Mouse (Mus musculus) midbrain, embryonic 13.5 days (tissue): Measurements from ENCODE around the gene Pdzd11. TPM values are rescaled to one million over a fixed set of nuclear protein-coding genes. Genes with fewer than 3 reads are reported as not detected.

Experiments used
- ATAC-seq: fragments of 200-750 bp; cut with Nextera tagmentation; 2 replicates; pipeline ENCODE4 v1.8.0; 2017; ENCODE audit warnings: mild to moderate bottlenecking, moderate TSS enrichment, moderate library complexity
- H3K27ac ChIP-seq: fragments of 300-500 bp; sonication (generic); 2 replicates; pipeline ENCODE4 v1.5.1; 2015; ENCODE audit warnings: inconsistent platforms, mild to moderate bottlenecking, moderate library complexity
- H3K27me3 ChIP-seq: fragments of 300-500 bp; sonication (generic); 2 replicates; pipeline ENCODE4 v1.6.1; 2015; ENCODE audit warnings: mild to moderate bottlenecking, inconsistent platforms
- H3K36me3 ChIP-seq: fragments of 300-500 bp; sonication (generic); 2 replicates; pipeline ENCODE4 v1.6.1; 2015; ENCODE audit warnings: mild to moderate bottlenecking, inconsistent platforms
- H3K4me1 ChIP-seq: fragments of 300-500 bp; sonication (generic); replicated peaks from 2 replicates; pipeline ENCODE4 v1.6.1; 2015; ENCODE audit warnings: inconsistent platforms
- H3K4me2 ChIP-seq: fragments of 300-500 bp; sonication (generic); replicated peaks from 2 replicates; pipeline ENCODE4 v1.6.1; 2015; ENCODE audit warnings: moderate library complexity, mild to moderate bottlenecking, inconsistent platforms
- H3K4me3 ChIP-seq: fragments of 300-500 bp; sonication (generic); replicated peaks from 2 replicates; pipeline ENCODE4 v1.5.1; 2015; ENCODE audit warnings: mild to moderate bottlenecking, inconsistent platforms
- H3K9ac ChIP-seq: fragments of 300-500 bp; sonication (generic); replicated peaks from 2 replicates; pipeline ENCODE4 v1.6.1; 2015; ENCODE audit warnings: mild to moderate bottlenecking, inconsistent platforms
- H3K9me3 ChIP-seq: fragments of 300-500 bp; sonication (generic); 2 replicates; pipeline ENCODE4 v1.6.1; 2016; ENCODE audit warnings: mild to moderate bottlenecking, inconsistent platforms
- WGBS: fragments of 180-500 bp; shearing (Covaris S2); methylation state at CpG from one replicate; pipeline ENCODE4 v1.1.7; 2015; 5-methylcytosine and 5-hydroxymethylcytosine counted together
- polyA plus RNA-seq: library from polyadenylated mRNA; unstranded; fragments of >200 nt; fragmentation: Nextera tagmentation; extraction: Ambion mirVana; gene quantifications from 2 replicates; pipeline ENCODE4 v1.2.1, GENCODE M21; 2015

Gene Pdzd11
- polyA plus RNA-seq, 1 experiment from 2014 or later, result 121 TPM

DNA sequence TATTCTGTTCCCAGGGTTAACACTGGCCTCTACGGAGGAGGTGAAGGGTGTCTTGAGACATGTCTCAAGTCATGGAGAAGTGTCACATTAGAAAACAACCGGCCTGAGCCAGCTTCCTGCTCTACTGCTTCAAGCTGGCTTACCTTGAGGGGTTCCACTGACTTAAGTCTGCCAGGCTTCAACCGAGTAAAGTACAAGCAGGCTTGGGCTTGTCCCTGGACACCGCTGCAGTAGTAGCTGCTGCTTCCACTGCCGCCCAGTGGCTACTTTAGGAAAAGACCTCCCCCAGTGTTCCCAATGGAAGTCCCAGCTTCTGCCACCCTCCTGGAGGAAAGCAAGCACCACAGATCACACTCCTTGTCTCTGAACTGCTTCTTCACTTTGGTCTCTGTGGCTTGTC lies 28.9 kb downstream of the Pdzd11 start:
- Histone ChIP-seq H3K4me3 (no peak overlapping the region), H3K9ac (no peak overlapping the region), H3K4me2 (no peak overlapping the region), H3K27me3 (peaks cover 6% of the 10 kb centered on the region; the same call in 1 of the 2 replicates), H3K36me3 (no peaks in the 10 kb centered on the region), H3K27ac (no peak overlapping the region), H3K4me1 (no peaks in the 10 kb centered on the region), H3K9me3 (no peaks in the 10 kb centered on the region)
- ATAC-seq, result no peak
- 31% methylated on average over 5 of the region's 5 CpGs for WGBS

DNA sequence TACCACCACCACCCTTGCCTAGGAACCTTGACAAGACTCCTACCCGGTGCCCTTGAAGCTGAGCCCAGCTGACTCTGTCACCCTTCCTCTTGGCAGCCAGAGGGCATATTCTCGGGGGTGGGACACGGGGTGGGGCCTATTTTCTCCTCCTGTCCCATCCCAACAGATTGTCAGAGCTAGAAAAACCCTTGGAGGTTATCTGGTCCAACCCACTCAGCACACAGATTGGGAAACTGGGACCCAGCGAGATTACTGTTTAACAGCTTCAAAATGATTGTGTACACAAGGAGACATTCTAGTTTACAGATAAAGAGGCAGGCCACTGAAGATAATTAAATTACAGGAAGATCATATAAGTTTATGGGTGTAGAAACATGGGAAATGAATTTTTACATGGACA lies 31.6 kb downstream of the Pdzd11 start, which contains the start of gene P2ry4:
Gene P2ry4, minus strand, starts transcription at position 79 of the 400 bp plus-strand sequence.
- WGBS, result 67% methylated on average over 4 of the region's 4 CpGs
- H3K36me3 ChIP-seq, result no peaks in the 10 kb centered on the region

More for the DNA sequence above, 31.6 kb downstream of the Pdzd11 start, which contains the start of gene P2ry4:
- H3K27ac ChIP-seq, result no peak within 1 kb of the TSS
- no peak within 1 kb of the TSS for H3K4me3 ChIP-seq
- H3K4me2 ChIP-seq, result no peak within 1 kb of the TSS
- peaks cover 8% of the 10 kb centered on the region; the same call in 1 of the 2 replicates for H3K27me3 ChIP-seq
- no peaks in the 10 kb centered on the region for H3K9me3 ChIP-seq
- no peak for ATAC-seq
- no peak within 1 kb of the TSS for H3K9ac ChIP-seq
- H3K4me1 ChIP-seq, result no peaks in the 10 kb centered on the region

Other genes starting within 250 kb of the Pdzd11 start
- not detected in 2 replicates for gene Otud6a, start 197.6 kb downstream of the Pdzd11 start, polyA plus RNA-seq
- gene Awat2, start 183.9 kb downstream of the Pdzd11 start, polyA plus RNA-seq, result 0.24 and 0.26 TPM in 2 replicates
- gene Igbp1, start 132.3 kb downstream of the Pdzd11 start, polyA plus RNA-seq, result 29.0 and 30.1 TPM in 2 replicates
- not detected in 2 replicates for gene Dgat2l6, start 101.7 kb downstream of the Pdzd11 start, polyA plus RNA-seq
- gene Awat1, start 54.3 kb downstream of the Pdzd11 start, polyA plus RNA-seq, result not detected in 2 replicates
- gene P2ry4, start 31.7 kb downstream of the Pdzd11 start, polyA plus RNA-seq, result not detected in 2 replicates
- gene Arr3, start 21.1 kb downstream of the Pdzd11 start, polyA plus RNA-seq, result 0.27 TPM in 1 of 2 replicates, not detected in the other
- 13.2 and 14.0 TPM in 2 replicates for gene Kif4, start 831 bp downstream of the Pdzd11 start, polyA plus RNA-seq
- gene Gdpd2, start 103.3 kb upstream of the Pdzd11 start, polyA plus RNA-seq, result 24.8 and 26.1 TPM in 2 replicates
- gene Dlg3, start 141.2 kb upstream of the Pdzd11 start, polyA plus RNA-seq, result 9.4 and 10.8 TPM in 2 replicates